Mouse (Mus musculus) c-Kit-negative CD71-positive TER-119-positive erythroid progenitor cells, embryonic 14.5 days (primary cell): ENCODE measurements around the gene Cnbp.

ENCODE experiments used
- DNase-seq: peaks from one replicate; pipeline ENCODE4 v3.0.0-alpha.2; 2013; ENCODE audit warnings: low read depth, low spot score

Gene Cnbp

GRCm38 (mm10) chr6:87850900-87851614, at the start of gene Cnbp:
Gene Cnbp (minus strand): TSS chr6:87851106.
- DNase-seq, result peak; percentile 97

- no peak for DNase-seq
These were observed 47.1 kb upstream of the Cnbp start for GRCm38 (mm10) chr6:87898028-87898427.

DNA sequence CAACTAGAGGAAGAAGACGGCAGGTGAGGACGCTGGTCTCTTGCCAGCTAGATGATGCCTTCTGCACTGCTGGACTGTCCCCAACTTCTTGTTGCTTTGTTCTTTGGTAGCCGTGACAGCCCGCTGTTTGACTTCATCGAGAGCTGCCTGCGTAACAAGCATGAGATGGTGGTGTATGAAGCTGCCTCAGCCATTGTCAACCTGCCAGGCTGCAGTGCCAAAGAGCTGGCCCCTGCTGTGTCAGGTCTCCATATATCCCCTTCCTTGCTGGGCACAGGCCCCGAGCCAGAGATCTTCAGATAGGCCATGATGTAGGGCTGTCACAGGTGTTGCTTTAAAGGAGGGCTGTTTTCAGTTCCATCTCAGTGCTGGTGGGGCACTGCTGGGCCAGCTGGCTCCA, 43.0 kb upstream of the Cnbp start:
- DNase-seq, result no peak

DNA sequence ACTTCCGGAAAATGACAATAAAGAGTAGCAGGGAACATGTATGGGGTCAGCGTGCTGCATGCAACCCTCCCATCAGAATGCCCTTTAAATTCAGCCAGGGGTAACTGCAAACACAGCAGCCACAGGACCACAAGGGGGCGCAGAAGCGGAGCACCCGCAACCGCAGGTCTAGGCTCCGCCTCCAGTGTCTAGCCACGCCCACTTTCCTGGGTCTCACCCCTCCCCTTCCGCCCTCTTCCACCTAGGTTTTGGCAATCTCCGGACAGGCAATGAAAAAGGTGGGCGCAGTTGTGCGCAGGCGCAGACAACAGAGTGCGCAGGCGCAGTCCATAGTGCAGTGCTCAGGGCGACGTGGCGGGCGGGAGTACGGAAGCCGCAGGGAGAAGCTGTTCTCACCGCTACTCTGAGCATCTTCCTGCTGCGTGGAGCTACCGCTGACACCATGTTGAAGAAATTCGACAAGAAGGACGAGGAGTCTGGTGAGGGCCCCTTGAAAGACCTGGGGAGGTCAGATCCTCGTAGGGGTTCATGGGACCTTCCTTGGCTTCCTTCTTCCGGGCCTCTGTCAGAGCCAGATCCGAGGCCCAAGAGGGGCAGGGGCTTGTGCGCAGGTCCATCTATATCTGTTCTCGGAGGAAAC, 36.8 kb upstream of the Cnbp start, which contains the start of gene Copg1:
Gene Copg1, plus strand, starts transcription at position 221 of the 640 bp plus-strand sequence.
- DNase-seq, result peak; percentile 100

DNA sequence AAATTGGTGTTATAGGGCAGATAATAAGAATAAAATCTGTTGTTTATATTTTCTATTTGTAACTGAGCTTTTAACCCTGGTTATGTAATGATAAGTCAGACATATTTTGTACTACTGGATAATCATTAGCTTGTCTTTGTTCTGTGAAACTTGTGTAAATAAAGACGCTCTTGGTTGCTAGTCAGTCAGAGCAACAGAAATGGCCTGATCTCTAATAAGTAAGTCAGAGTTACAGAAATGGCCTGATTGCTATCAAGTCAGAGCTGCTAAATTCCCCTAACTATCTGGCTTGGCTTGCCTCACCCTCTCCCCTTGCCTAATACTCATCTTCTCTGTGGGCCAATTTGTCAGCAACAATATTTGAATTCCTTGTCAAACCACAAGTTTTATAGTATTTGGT, 35.8 kb upstream of the Cnbp start:
- DNase-seq, result no peak

DNA sequence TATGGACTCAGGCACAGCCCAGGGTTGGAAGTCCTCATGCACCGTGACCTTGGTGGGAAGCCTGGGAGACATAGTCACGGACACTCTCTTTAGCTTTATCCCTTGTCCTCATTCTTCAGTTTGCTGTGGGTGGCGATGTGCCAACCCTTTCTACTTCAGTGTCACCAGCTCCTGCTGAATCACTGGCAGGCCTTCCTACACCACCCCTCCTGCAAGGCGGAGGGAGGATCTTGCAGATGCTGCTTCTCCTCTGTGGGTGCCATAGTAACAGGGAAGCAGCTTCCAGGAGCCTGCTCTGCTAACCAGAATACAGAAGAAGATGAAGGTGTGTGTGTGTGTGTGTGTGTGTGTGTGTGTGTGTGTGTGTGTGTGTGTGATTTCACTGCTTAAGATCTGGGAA, 31.9 kb upstream of the Cnbp start:
- DNase-seq, result no peak

GRCm38 (mm10) chr6:87882221-87882620, 31.3 kb upstream of the Cnbp start:
- DNase-seq, result no peak

GRCm38 (mm10) chr6:87879628-87880027, 28.7 kb upstream of the Cnbp start:
- DNase-seq, result no peak

- DNase-seq, result no peak
These were observed 28.1 kb upstream of the Cnbp start for GRCm38 (mm10) chr6:87879010-87879409.

DNA sequence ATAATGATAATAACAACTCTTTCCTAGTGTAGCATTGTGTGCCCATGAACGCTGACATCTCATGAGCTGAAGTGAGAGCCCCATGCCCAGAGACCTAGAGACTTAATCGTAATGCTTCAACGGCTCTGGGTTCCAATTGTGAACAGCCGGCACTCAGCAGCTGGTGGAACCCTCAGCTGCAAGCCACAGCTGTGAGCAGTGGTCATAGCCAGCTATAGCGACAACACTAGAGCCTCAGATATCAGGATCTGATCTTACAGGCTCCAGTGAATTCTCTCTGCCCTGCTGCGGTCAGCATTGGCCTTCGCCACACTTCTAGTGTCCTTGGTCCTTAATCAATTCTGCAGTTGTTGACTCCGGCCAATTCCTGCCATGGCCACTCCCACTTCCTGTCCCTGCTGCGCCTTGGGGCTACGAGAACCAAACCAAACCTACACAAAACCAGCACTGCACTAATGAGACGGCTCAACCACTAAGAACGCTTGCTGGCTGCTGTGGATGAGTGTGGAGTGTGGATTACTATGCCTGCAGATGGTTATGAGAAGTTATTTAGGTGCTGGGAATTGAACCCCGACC, 25.2 kb upstream of the Cnbp start:
- DNase-seq, result no peak

DNA sequence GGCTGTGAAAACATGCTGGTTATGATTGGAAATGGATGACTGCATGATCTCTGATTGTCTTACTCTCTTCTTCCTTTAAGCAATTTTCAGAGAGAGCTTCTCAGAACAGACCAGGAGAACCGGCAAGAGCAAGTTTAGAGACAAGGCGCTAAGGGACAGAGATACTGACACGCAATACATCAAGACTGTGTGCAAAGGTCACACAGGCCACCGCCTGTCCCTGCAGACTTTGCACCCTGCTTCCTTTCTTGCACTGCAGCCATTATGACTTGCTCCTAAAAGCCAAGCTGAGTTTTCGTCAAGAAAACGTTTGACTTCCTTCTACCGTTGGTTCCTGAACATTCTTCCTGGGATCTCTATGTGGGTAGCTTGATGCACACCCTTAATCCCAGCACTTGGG, 24.7 kb upstream of the Cnbp start:
- DNase-seq, result no peak

DNA sequence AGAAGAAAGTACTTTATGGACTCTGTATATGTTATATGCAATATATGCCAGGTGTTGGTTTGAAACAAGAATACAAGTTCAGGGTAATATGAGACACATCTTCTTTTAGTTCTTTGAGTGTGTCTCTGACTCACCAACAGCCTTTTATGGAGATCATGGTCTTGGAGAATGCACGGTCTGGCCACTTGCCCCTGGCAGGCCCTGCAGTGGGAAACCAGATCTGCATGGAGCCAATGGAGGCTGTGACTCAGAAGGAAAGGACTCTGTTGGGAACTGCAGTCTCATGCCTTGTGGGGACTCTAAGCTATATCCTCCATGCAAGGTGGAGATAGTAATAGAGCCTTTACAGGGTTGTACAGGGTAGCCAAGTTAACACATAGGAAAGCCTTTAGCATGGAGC, 24.2 kb upstream of the Cnbp start:
- DNase-seq, result no peak

- DNase-seq, result no peak
These were observed 23.1 kb upstream of the Cnbp start for GRCm38 (mm10) chr6:87873963-87874362.

DNA sequence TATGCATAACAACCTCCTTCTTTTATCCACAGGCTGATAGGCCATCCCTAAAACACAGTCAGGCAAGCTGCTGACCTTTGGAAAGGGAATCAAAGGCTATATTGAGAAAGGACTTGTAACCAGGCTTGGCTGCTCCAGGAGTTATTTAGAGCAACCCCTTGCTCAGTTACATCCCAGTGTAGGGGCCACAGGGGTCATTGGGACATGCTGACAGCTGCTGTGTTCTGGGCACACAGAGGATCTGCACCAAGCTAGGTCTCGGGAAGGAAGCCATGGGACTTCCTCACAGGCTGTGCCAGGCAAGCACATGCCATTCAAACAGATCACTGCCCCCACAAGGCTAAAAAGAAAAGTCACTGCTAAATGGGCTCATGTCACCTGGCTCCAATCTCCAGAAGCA, 22.2 kb upstream of the Cnbp start:
- DNase-seq, result no peak

GRCm38 (mm10) chr6:87871240-87871639, 20.3 kb upstream of the Cnbp start:
- DNase-seq, result no peak

DNA sequence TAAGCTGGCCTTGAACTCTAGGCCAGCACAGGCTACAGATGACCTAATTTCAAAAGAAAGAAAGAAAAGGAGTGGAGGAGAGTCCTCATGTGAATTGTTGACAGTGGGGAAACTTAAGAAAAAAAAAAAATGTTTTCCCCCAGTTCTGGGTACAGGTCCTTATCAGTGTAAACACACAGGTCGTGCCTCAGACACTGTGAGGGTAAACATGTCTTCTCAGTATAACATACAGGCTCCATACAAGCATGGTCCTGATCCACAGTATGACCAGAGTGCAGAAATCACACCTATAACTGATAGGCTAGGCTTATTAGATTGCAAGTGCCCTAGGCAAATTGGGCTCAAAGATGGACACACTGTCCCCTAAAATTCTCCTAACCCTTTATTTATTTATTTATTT, 19.5 kb upstream of the Cnbp start:
- no peak for DNase-seq

- DNase-seq, result no peak
These were observed 18.1 kb upstream of the Cnbp start for GRCm38 (mm10) chr6:87868871-87869506.

GRCm38 (mm10) chr6:87867256-87867655, 16.4 kb upstream of the Cnbp start:
- peak; percentile 60 for DNase-seq

- DNase-seq, result no peak
These were observed 15.3 kb upstream of the Cnbp start for GRCm38 (mm10) chr6:87866211-87866610.

- no peak for DNase-seq
These were observed 6.2 kb upstream of the Cnbp start for GRCm38 (mm10) chr6:87857071-87857470.

DNA sequence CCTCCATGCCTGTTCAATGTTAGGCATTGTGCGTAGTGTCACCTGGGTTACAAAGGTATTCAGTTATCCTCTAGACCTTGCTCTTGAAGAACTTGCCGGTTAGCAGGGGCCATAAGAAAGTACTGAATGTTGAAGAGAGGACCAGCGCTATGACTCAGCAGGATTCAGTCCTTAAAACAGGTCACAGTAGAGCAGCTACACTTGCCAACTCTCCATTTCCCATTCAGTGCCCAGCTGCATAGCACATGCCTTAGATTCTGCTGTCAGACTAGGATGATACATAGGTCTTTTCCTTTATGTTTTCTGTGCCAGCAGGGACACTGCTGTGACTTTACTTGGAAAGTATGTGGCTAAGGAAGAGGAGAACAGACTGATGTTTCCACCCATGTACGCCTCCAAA, 2.5 kb upstream of the Cnbp start:
- DNase-seq, result no peak

DNA sequence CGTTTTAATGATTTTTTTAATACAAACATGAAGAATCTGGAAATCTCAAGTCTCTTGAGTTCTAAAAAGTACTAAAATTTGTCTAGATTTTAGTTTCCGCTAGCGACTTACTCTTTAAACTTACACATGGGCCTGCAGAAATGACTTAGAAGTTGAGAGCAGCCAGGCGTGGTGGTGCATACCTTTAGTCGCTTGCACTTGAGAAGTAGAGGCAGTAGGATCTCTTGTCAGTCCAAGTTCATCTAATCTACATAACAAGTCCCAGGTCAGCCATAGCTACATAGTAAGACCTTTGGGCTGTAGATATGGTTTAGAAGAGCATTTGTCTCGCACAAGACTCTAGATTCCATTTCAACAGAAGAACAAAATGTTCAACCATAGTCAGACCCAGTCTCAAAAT, 965 bp upstream of the Cnbp start:
- no peak for DNase-seq
